In the genomic region with DNA sequence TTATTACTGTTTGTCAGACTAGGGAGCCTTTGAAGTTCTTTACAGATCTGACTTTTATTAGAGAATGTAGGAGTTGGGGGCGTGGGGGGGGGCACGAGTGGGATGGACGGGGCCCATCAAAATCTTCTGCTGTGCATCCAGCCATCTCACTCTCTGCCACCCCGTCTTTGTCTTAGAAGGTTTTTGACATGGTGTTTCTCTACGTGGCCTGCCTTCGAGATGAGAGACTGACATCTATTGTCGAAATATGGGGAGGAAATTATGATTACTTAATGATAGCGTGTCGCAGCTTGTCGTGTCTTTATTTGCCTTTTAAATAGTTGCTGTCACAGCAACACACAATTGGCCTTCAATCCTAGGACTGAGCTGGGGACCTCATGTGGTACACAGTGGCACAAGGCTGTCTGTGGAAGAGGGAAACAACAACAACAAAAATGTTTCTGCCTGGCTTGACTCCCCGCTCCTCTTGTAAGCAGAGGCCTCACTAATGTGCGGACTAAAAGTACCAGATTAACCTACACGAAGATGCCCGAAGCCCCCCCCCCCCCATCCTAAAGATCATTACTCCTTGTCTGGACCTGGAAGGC, we compare ENCODE assay signal across 9 mouse cellular contexts. TPM values are rescaled to one million over a fixed set of nuclear protein-coding genes. Genes with fewer than 3 reads are reported as not detected.
DNase-seq lines count a peak whose midpoint lies in the region; ATAC-seq and TF ChIP-seq lines count a peak whose summit lies in the region.
"Had no signal": no experiment of that assay in that cellular context is flagged by ENCODE, and none has a peak within 500 bp of the region (broad histone marks: within the 10 kb centered on the region; RNA-seq: fewer than 3 reads in every experiment).

No protein-coding gene starts in this region.

- no peak for TF ChIP-seq CTCF in left cerebral cortex, adult 2 months (IDR thresholded peaks at IDR 0.05)

- H3K9me3 ChIP-seq in neural tube, embryonic 11.5 days (ENCODE audit: control insufficient read depth, low read length), result no peaks in the 10 kb centered on the region
- no peaks in the 10 kb centered on the region for H3K9me3 ChIP-seq in forebrain, embryonic 16.5 days (ENCODE audit: control insufficient read depth, low read length)
- H3K9me3 ChIP-seq in limb, embryonic 11.5 days (ENCODE audit: control insufficient read depth, low read length), result no peaks in the 10 kb centered on the region
- H3K9me3 ChIP-seq in neural tube, embryonic 15.5 days (replicated peaks), result no peaks in the 10 kb centered on the region

- DNase-seq in neural tube, embryonic 11.5 days (ENCODE audit: low spot score), result peak; percentile 25
- no peak for DNase-seq in neural tube, embryonic 10.5 days (ENCODE audit: extremely low spot score, low spot score)
- DNase-seq in limb, embryonic 11.5 days (ENCODE audit: low spot score), result no peak
- no peak for DNase-seq in left cerebral cortex, adult 2 months (ENCODE audit: extremely low spot score in 1 of 2, low spot score in 2 of 2)
- no peak for DNase-seq in cerebellum, postnatal 10 days
- DNase-seq: layer of hippocampus, postnatal 36 days had no signal

- H3K4me3 ChIP-seq in neural tube, embryonic 11.5 days (ENCODE audit: low read depth, low read length), result no peak overlapping the region
- H3K4me3 ChIP-seq in forebrain, embryonic 16.5 days (replicated peaks; ENCODE audit: low read length), result no peak overlapping the region
- H3K4me3 ChIP-seq in limb, embryonic 11.5 days (ENCODE audit: low read depth, low read length), result no peak overlapping the region
- H3K4me3 ChIP-seq in neural tube, embryonic 15.5 days (replicated peaks), result no peak overlapping the region; the same call in 1 of the 2 replicates
- no peak overlapping the region for H3K4me3 ChIP-seq in left cerebral cortex, adult 2 months

- H3K36me3 ChIP-seq in neural tube, embryonic 11.5 days (ENCODE audit: control insufficient read depth, insufficient read depth, low read length), result no peaks in the 10 kb centered on the region
- H3K36me3 ChIP-seq in forebrain, embryonic 16.5 days (ENCODE audit: control insufficient read depth, insufficient read depth), result no peaks in the 10 kb centered on the region
- no peaks in the 10 kb centered on the region for H3K36me3 ChIP-seq in limb, embryonic 11.5 days (ENCODE audit: control insufficient read depth, insufficient read depth, low read length)
- no peaks in the 10 kb centered on the region for H3K36me3 ChIP-seq in neural tube, embryonic 15.5 days

- H3K27ac ChIP-seq in neural tube, embryonic 11.5 days (ENCODE audit: low read depth, low read length), result peak overlapping the region; percentile 85
- H3K27ac ChIP-seq in forebrain, embryonic 16.5 days (ENCODE audit: low read length), result peak overlapping the region; percentile 71
- H3K27ac ChIP-seq in limb, embryonic 11.5 days (replicated peaks; ENCODE audit: low read depth, low read length), result peak overlapping the region; percentile 98
- H3K27ac ChIP-seq in neural tube, embryonic 15.5 days (replicated peaks), result peak overlapping the region; percentile 75
- H3K27ac ChIP-seq in left cerebral cortex, adult 2 months, result no peak overlapping the region; the same call in 1 of the 2 replicates

- no peak for ATAC-seq in neural tube, embryonic 11.5 days (ENCODE audit: insufficient read depth, low FRiP score, low TSS enrichment)
- ATAC-seq in forebrain, embryonic 16.5 days, result peak; percentile 58
- ATAC-seq in limb, embryonic 11.5 days (ENCODE audit: insufficient number of reproducible peaks, low FRiP score, low TSS enrichment, low read depth), result 0 out of 2 replicates have a peak, but pooled peaks have one; percentile 4
- 0 out of 2 replicates have a peak, but pooled peaks have one; percentile 3 for ATAC-seq in neural tube, embryonic 15.5 days (ENCODE audit: low FRiP score)
- no peak for ATAC-seq in megakaryocyte progenitor cell, adult 5-6 weeks (replicated peaks; ENCODE audit: poor library complexity)

- no peaks in the 10 kb centered on the region for H3K27me3 ChIP-seq in neural tube, embryonic 11.5 days (ENCODE audit: control insufficient read depth, insufficient read depth, low read length)
- no peaks in the 10 kb centered on the region for H3K27me3 ChIP-seq in forebrain, embryonic 16.5 days (replicated peaks; ENCODE audit: control insufficient read depth, insufficient read depth, low read length)
- no peaks in the 10 kb centered on the region for H3K27me3 ChIP-seq in limb, embryonic 11.5 days (ENCODE audit: control insufficient read depth, insufficient read depth, low read length)
- no peaks in the 10 kb centered on the region for H3K27me3 ChIP-seq in neural tube, embryonic 15.5 days (replicated peaks)

- peak overlapping the region; percentile 41; the same call in 1 of the 2 replicates for H3K9ac ChIP-seq in neural tube, embryonic 11.5 days (ENCODE audit: low read length)
- peak overlapping the region; percentile 38; the same call in 1 of the 2 replicates for H3K9ac ChIP-seq in forebrain, embryonic 16.5 days (replicated peaks; ENCODE audit: low read depth, low read length)
- H3K9ac ChIP-seq in limb, embryonic 11.5 days (ENCODE audit: low read length), result peak overlapping the region; percentile 32
- H3K9ac ChIP-seq in neural tube, embryonic 15.5 days (replicated peaks), result peak overlapping the region; percentile 23; the same call in 1 of the 2 replicates

- WGBS in neural tube, embryonic 11.5 days, result 44% methylated on average over 14 of the region's 14 CpGs
- 38% methylated on average over 14 of the region's 14 CpGs for WGBS in forebrain, embryonic 16.5 days
- WGBS in limb, embryonic 11.5 days, result 17% methylated on average over 14 of the region's 14 CpGs
- 43% methylated on average over 14 of the region's 14 CpGs for WGBS in neural tube, embryonic 15.5 days

- intact Hi-C loops in left cerebral cortex, adult 2 months (cut with DNase I), result no loop called here

- peaks cover 5% of the 10 kb centered on the region; the same call in 1 of the 2 replicates for H3K4me1 ChIP-seq in neural tube, embryonic 11.5 days (ENCODE audit: control insufficient read depth, insufficient read depth, low read length)
- H3K4me1 ChIP-seq in forebrain, embryonic 16.5 days (replicated peaks; ENCODE audit: control insufficient read depth, insufficient read depth, low read length), result peaks cover 26% of the 10 kb centered on the region
- H3K4me1 ChIP-seq in limb, embryonic 11.5 days (ENCODE audit: control insufficient read depth, insufficient read depth, low read length), result peaks cover 27% of the 10 kb centered on the region
- peaks cover 15% of the 10 kb centered on the region for H3K4me1 ChIP-seq in neural tube, embryonic 15.5 days

- peak overlapping the region; percentile 32 for H3K4me2 ChIP-seq in neural tube, embryonic 11.5 days (ENCODE audit: low read depth)
- H3K4me2 ChIP-seq in forebrain, embryonic 16.5 days (ENCODE audit: low read length), result peak overlapping the region; percentile 43
- H3K4me2 ChIP-seq in limb, embryonic 11.5 days (ENCODE audit: low read depth, severe bottlenecking), result peak overlapping the region; percentile 27
- H3K4me2 ChIP-seq in neural tube, embryonic 15.5 days, result peak overlapping the region; percentile 46

RNA-seq across cellular contexts. Expression of a gene that starts 51.5 kb away (rescaled TPM):
- 13.2 and 14.4 TPM in 2 replicates for polyA plus RNA-seq in neural tube, embryonic 11.5 days (2014; fragmentation: Nextera tagmentation; extraction: Ambion mirVana)
- 14.7 and 15.9 TPM in 2 replicates for polyA plus RNA-seq in forebrain, embryonic 16.5 days (2015; fragmentation: Nextera tagmentation; extraction: Ambion mirVana)
- polyA plus RNA-seq in limb, embryonic 11.5 days (2014; fragmentation: Nextera tagmentation; extraction: Ambion mirVana), result 6.6 and 8.2 TPM in 2 replicates
- 23.7 and 28.4 TPM in 2 replicates for polyA plus RNA-seq in neural tube, embryonic 15.5 days (2015; fragmentation: Nextera tagmentation; extraction: Ambion mirVana)
- total RNA-seq in left cerebral cortex, adult 2 months (2021), result 10 to 100 TPM; 23.5 to 26.7 TPM
- 8.8 and 9.9 TPM in 2 replicates for total RNA-seq in megakaryocyte progenitor cell, adult 5-6 weeks (2015)
- total RNA-seq in megakaryocyte progenitor cell, adult 5-6 weeks (2017), result 5.3 and 5.8 TPM in 2 replicates

Comparison
In these comparisons a context has a peak if more than half of its experiments do, and no peak if none do; other contexts are left out.
1. ATAC-seq: peak in forebrain, embryonic 16.5 days (single experiment), limb, embryonic 11.5 days (single experiment) and neural tube, embryonic 15.5 days (single experiment); none in neural tube, embryonic 11.5 days (single experiment) and megakaryocyte progenitor cell, adult 5-6 weeks (single experiment).
2. Peak in every context shown above with its lines, with median percentiles within 50 percentile points of each other: H3K4me2 ChIP-seq and H3K9ac ChIP-seq.